Mouse (Mus musculus) bone marrow macrophage, adult 2 months (primary cell): ENCODE measurements around the gene Capns1.

ENCODE experiments used
- CTCF ChIP-seq: IDR thresholded peaks from 2 replicates; pipeline ENCODE4 v1.5.1; 2012; ENCODE audit warnings: low read depth, mild to moderate bottlenecking, low read length, moderate library complexity
- POLR2A ChIP-seq: IDR thresholded peaks from 2 replicates; pipeline ENCODE4 v1.6.1; 2012; ENCODE audit warnings: mild to moderate bottlenecking, low read depth, low read length, borderline replicate concordance

DNA sequence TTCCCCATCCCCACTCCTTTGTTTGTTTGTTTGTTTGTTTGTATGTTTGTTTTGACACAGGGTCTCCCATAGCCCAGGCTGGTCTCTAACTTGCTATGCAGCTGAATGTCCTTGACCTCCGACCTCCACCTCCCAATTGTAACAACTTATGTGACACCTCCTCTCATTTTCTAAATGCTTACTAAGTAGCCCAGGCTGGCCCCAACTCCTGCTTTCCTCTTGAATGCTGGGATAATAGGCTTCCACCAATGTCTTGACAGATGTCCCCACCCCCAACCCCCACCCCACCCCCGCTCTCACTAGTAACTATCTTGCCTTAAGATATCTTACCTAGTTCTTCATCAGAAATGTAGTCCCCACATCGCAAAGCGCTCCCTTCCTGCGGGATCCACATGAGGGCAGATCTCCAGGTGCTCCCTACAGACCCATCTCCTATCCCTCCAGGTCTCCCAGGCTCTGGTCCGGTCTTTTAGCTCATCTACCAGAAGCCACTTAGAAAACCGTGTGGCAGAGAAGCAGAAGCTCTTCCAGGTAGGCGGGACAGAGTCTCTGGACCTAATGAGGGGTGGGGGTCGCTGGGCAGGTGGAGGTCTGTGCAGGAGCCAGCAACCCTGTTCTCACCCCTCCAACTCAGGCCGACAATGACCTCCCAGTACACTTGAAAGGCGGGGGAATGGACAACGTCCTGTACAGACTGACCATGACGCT lies 13.8 kb downstream of the Capns1 start:
- TF ChIP-seq CTCF (no peak), POLR2A (no peak)
